Mouse (Mus musculus): Measurements from ENCODE around the gene Wsb2.

GRCm38 (mm10) chr5:117348279-117348678 lies 8.8 kb upstream of the Wsb2 start:
- TF ChIP-seq CTCF (IDR thresholded peaks at IDR 0.05) (no peak), EP300 (IDR thresholded peaks at IDR 0.05; ENCODE audit: insufficient read depth, low read depth, low read length) (no peak)

Measured in heart, adult 2 months (tissue).